Mouse (Mus musculus): ENCODE data around the gene Parl. TPM values are rescaled to one million over a fixed set of nuclear protein-coding genes. Genes with fewer than 3 reads are reported as not detected.

The Parl gene
- total RNA-seq, 2 experiments from 2014 or later = 99.9 to 181 TPM

DNA sequence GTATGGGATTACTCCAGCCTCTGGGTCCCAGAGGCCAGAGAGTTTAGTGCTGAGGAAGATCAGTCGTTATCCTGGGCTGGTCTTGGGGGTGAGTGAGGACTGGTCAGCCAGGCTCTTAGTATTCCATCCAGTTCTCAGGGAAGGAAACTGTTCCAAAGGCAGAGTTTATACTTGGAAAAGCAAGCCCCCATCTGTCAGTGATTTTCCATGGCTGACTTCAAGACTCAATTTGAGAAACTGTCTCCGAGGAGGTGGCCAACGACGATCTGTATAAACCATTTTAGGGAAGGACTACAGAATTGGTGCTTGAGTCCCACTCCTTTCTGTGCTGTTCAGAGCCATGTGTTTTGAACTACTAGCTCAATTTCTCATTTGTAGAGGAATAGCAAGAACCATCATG lies 63.5 kb downstream of the Parl start:
- ATAC-seq (ENCODE audit: poor library complexity, severe bottlenecking) = no peak

DNA sequence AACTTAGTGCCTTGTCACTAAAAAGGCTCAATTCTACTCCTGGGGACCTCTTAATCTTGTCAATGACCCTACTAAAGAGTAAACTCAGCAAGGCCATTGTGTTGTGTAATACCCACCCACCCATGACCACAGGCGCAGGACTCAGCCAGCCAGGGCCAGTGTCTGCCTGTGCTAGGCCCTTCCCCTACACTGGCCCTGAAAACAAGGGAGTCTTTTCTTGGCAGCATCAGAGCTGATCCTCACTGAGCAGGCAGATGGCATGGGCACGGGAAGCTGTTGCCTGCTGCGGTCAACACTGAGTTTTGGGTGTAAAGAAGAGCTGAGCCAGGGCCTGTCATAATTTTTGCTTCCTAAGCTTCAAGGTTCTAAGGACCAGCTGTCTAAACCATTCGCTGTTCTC lies 64.8 kb downstream of the Parl start:
- no peak for ATAC-seq (ENCODE audit: poor library complexity, severe bottlenecking)

DNA sequence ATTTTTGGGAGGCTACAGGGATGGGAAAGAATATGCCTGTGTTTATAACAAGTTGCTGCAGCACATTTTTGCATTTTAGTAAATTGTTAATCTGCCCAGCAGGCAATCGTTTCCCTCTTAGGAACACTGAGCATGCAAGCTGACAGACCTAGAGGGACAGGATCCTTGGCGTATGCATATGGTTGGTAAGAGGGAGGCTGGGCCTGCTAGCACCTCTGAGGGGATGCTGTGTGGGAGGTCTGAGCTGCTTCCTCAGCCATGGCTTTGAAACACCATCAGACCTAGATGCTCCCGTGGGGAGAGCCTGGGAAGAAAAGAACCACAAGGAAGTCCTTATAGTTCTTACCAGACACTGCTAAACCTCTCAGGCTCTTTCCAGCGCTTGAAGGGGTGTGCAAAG lies 67.8 kb downstream of the Parl start:
- ATAC-seq (ENCODE audit: poor library complexity, severe bottlenecking) = no peak

Other genes with a start within 250 kb of the Parl start
- 61.3 and 62.2 TPM in 2 replicates for gene Klhl24, start 204.8 kb downstream of the Parl start, total RNA-seq (2015)
- gene Klhl24, start 204.8 kb downstream of the Parl start, total RNA-seq (2017) = 90.4 and 91.8 TPM in 2 replicates
- gene Yeats2, start 161.3 kb downstream of the Parl start, total RNA-seq (2015) = 27.7 and 30.0 TPM in 2 replicates
- gene Yeats2, start 161.3 kb downstream of the Parl start, total RNA-seq (2017) = 18.4 and 18.8 TPM in 2 replicates
- not detected in 2 replicates for gene Map6d1, start 61.0 kb downstream of the Parl start, total RNA-seq (2015)
- gene Map6d1, start 61.0 kb downstream of the Parl start, total RNA-seq (2017) = not detected in 2 replicates
- gene Cyp2ab1, start 23.0 kb upstream of the Parl start, total RNA-seq (2015) = 9.3 and 9.5 TPM in 2 replicates
- gene Cyp2ab1, start 23.0 kb upstream of the Parl start, total RNA-seq (2017) = 11.3 and 12.0 TPM in 2 replicates
- 22.8 and 27.4 TPM in 2 replicates for gene Abcc5, start 124.0 kb upstream of the Parl start, total RNA-seq (2015)
- 28.2 and 38.9 TPM in 2 replicates for gene Abcc5, start 124.0 kb upstream of the Parl start, total RNA-seq (2017)
- gene Eif2b5, start 196.4 kb upstream of the Parl start, total RNA-seq (2015) = 30.1 and 31.6 TPM in 2 replicates
- 43.1 and 46.1 TPM in 2 replicates for gene Eif2b5, start 196.4 kb upstream of the Parl start, total RNA-seq (2017)
- gene Dvl3, start 214.6 kb upstream of the Parl start, total RNA-seq (2015) = 21.9 and 22.4 TPM in 2 replicates
- 2.6 and 4.2 TPM in 2 replicates for gene Dvl3, start 214.6 kb upstream of the Parl start, total RNA-seq (2017)
- gene Ap2m1, start 233.1 kb upstream of the Parl start, total RNA-seq (2015) = 287 and 332 TPM in 2 replicates
- gene Ap2m1, start 233.1 kb upstream of the Parl start, total RNA-seq (2017) = 207 and 242 TPM in 2 replicates
- 15.4 and 21.7 TPM in 2 replicates for gene Abcf3, start 246.2 kb upstream of the Parl start, total RNA-seq (2015)
- gene Abcf3, start 246.2 kb upstream of the Parl start, total RNA-seq (2017) = 27.5 and 32.1 TPM in 2 replicates

Measured in megakaryocyte, adult 5-6 weeks (primary cell).